Mouse (Mus musculus) c-Kit-positive CD71-negative TER-119-negative erythroid progenitor cells, embryonic 14.5 days (primary cell): Measurements from ENCODE around the gene Clk3.

Experiments used
- DNase-seq: peaks from one replicate; pipeline ENCODE4 v3.0.0-alpha.2; 2013; ENCODE audit warnings: low read depth

Gene Clk3

DNA sequence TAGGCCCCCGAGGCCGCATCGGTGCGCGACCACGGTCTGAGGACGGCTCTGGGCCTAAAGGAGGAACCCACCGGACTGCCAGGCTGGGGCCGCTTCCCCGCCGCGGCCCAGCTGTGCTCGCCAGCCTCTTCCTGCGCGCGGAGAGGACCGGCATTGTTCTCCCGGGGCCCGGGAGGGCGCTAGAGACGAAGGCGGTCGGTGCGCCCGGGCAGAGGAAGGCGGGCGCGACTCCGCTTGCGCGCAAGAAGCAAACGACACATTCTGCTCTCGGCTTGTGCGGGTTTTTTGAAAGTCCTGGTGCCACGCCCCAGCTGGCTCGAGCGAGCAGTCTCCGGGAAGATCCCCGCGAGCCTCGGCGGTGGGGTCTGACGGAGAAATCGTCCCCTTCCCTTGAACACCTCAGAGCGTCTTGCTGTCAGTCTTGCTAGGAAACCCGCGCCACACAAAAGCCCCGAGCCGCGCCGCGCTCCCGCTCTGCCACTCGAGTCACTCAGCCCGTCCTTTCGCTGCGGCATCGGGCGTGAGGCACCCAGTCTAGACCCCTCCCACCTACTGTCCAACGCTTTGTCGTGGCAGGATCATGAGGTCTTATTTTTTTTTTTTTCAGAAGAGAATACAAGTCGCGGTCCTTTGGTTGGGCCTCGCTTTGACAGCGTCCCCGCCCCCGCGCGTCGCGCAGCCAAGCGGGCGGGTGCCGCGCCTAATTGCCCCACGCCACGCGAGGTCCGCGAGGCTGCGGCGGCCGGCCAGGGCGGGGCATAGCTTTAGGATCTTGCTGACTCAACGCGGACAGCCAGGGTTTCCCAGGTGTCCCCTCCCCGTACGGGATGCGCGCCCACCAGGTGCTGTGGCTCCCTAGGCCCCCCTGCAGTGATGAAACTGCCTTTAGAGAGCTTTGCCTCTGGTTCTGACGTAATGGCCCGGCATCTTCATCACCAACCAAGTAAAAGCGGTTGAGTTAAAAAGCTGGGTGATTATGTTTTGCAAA lies at the start of gene Clk3:
Gene Clk3 (minus strand): TSS at position 497 of the 988 bp plus-strand sequence.
- DNase-seq = peak; percentile 47

GRCm38 (mm10) chr9:57814866-57815265 lies 49.2 kb upstream of the Clk3 start:
- no peak for DNase-seq

- no peak for DNase-seq
These were observed 48.4 kb upstream of the Clk3 start for GRCm38 (mm10) chr9:57814014-57814413.

GRCm38 (mm10) chr9:57811793-57812733 lies 46.4 kb upstream of the Clk3 start:
- no peak for DNase-seq

DNA sequence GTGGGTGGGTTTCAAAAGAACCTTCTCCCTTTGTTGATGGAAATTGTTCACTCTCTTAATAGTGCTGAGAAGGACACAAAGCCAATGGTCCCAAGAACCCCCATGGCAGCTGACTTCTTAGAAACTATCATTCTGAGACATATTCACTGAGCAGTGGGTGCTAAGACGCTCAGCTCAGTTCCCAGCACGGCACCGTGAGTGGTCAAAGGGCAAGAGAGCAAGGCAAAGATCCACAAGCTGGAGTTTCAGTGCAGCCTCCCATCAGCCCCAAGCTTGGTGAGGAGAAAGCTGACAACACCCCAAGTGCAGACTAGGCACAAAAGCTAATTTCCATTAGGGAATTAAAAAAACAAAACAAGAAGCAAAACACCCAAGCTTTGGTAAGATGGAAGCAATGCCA lies 45.0 kb upstream of the Clk3 start:
- DNase-seq = no peak

- no peak for DNase-seq
These were observed 43.2 kb upstream of the Clk3 start for GRCm38 (mm10) chr9:57808771-57809310.

DNA sequence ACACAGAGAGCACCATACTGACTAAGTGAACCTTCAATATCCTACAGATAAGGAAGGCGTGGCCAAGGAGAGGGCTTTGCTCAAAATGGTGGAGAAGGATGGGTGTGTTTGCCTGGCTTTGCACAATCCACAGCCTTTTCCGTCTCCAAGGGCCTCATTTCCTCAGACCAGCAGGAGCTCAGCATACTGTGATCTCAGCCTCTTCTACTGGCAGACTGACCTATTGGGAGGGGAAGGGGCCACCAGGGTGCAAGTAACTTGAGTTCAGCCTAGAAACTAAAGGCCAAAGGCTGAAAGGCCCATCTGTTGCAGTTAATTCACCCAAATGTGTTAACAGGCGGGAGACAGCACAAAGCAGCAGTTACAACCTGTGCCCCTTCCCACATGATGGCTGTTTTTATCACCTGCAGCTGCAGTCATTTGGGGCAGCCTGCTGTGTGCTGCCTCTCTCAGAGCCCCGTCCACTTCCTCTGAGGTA lies 41.6 kb upstream of the Clk3 start:
- DNase-seq = no peak

GRCm38 (mm10) chr9:57806066-57806481 lies 40.4 kb upstream of the Clk3 start:
- DNase-seq = no peak

DNA sequence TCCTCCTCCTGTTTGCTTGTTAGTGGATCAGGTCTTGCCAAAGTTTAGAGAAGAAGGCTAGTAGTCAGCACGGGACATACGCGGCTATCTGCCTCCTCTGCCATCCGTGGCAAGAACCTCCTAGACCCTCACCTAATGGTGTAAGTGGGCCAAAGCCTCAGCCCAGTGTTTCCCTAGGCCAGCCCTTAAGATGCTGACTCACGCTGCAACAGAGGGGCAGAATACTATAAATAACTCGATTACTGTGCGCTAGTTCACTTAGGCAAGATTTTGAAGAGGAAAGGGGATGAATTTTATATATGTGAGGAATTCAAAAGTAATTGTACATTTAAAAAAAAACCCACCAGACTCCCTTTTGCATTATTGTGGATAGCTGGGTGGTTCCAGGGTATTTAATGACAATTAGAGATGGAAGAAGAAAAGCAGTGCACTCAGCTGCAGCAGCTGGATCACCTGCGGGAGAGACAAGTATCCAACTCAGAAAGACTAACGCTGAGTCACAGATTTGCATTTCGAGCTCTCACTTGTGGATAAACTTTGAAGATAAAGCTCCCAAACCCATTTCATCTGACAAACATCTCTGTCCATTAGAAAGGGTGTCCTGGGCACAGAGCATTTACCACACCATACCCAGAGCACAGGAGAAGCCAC lies 39.6 kb upstream of the Clk3 start:
- DNase-seq = no peak

GRCm38 (mm10) chr9:57803839-57804238 lies 38.2 kb upstream of the Clk3 start:
- no peak for DNase-seq

GRCm38 (mm10) chr9:57803047-57803446 lies 37.4 kb upstream of the Clk3 start:
- no peak for DNase-seq

GRCm38 (mm10) chr9:57800325-57800975 lies 34.8 kb upstream of the Clk3 start:
- DNase-seq = no peak

GRCm38 (mm10) chr9:57798725-57799253 lies 33.1 kb upstream of the Clk3 start:
- DNase-seq = no peak

DNA sequence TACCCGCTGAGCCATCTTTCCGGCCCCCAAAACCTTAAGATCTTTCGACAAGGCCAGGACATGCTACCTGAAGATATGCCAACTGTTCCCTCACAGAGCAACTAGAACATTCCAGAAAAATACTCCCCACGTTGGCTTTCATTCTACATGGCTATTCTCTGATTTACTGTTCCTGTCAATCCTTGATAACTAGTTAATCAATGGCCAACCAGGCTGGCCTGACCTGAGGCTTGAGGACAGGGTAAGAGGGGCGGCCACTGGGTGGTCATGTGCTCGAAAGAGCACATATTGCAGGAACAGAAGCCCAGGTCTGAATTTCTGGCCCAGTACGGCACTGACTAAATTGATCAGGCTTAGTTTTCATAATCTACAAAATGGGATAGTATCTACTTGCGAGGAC lies 31.8 kb upstream of the Clk3 start:
- no peak for DNase-seq

GRCm38 (mm10) chr9:57789733-57790132 lies 24.1 kb upstream of the Clk3 start:
- DNase-seq = no peak

DNA sequence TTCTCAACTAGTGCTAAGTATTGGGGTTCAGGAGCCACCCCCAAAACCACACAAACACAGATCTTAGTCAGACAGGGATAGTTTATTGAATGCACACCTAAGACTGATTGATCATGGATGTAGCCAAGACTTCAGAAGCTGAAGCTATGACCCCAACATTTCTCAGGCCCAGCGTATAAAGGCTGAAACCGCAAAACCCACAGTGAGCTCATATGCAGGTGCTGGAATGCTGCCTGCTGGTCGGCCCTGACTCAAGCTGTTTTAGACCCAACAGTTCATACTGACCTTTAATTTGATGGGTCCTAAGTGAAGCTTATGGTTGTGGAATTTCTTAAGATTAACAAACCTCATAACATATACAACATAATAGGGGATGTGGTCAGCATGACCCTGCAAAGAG lies 17.0 kb upstream of the Clk3 start:
- no peak for DNase-seq

GRCm38 (mm10) chr9:57775736-57776135 lies 10.1 kb upstream of the Clk3 start:
- no peak for DNase-seq

DNA sequence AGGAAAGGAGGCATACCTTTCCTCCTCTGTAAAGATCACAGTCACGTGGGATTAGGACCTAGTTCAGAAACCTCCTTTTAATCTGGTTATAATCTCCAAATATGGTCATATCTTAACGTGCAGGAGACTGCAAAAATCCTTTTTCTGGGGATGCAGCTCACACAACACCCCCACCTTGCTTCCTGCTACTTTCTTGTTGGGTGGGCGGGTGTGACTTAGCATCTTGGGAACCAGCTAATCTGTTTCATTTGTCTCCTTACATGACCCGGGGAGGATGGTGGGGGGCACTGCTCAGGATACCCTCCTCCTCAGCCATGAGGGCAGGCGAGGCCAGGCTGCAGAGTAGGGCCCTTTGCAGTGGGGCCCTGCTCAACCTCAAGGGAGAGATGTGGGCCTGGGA lies 9.4 kb upstream of the Clk3 start:
- DNase-seq = no peak

- no peak for DNase-seq
These were observed 8.5 kb upstream of the Clk3 start for GRCm38 (mm10) chr9:57774168-57774567.

- DNase-seq = no peak
These were observed 8.1 kb upstream of the Clk3 start for GRCm38 (mm10) chr9:57773754-57774153.

DNA sequence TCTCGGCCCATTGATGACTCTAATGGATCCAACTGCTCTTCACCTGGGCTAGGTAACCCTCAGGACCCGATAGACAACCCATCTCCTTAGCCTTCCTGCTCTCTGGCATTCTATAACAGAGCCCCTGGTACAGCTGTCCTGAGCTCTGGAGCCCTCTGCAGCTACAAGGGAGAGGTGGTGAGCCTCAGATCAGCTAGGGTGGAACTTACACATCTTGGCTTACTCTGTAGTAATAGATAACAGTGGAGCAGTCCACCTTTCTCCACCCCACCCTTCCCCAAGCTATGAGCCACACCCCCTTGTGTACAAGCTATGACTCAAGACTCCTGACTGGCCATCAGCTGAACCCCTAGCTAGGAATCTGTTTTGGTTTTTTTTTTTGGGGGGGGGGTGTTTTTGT lies 5.2 kb upstream of the Clk3 start:
- no peak for DNase-seq
